Mouse (Mus musculus): Measurements from ENCODE around the gene Unc50. TPM values are rescaled to one million over a fixed set of nuclear protein-coding genes. Genes with fewer than 3 reads are reported as not detected.

Gene Unc50
- total RNA-seq, 1 experiment: 66.5 TPM

DNA sequence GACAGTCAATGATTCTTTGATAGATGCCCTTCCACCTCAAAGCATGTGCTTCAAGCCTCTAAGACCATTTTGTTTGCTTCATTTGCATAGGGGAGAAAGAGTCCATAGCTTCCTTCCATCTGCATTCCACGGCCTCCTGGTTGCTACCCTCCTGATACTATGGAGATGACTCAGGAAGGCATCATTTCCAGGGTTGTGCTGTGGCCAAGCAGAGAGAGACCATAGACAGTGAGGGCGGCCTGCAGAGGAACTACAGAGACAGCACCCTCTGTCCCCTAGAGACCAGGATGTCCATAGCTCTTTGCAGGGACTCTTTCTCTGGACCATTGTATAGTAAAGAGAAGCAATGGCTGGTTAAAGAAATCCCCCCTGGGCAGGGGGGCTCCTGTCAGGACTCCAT lies 24.8 kb upstream of the Unc50 start:
- DNase-seq (ENCODE audit: low read depth, low spot score): no peak
- in situ Hi-C loops (cut with MboI; ENCODE audit: low sequenced_read_pairs in 2 of 2, unreplicated experiment in 2 of 2): loop anchor here in 1 of 2 experiments (10.0 kb wide), 1 partner anchor 130 kb away; no protein-coding TSS in a partner anchor
- Histone ChIP-seq H3K9me3 (ENCODE audit: control insufficient read depth, insufficient read depth, low read depth, low read length) (no peaks in the 10 kb centered on the region), H3K4me1 (ENCODE audit: control insufficient read depth in 2 of 2, insufficient read depth in 2 of 2, low read length in 2 of 2, poor library complexity in 1 of 2) (peaks cover 0 to 4% of the 10 kb centered on the region in 2 experiments; a peak in 1 of 4 replicates), H3K36me3 (ENCODE audit: control insufficient read depth, insufficient read depth, low read length, poor library complexity, severe bottlenecking) (no peaks in the 10 kb centered on the region), H3K9ac (ENCODE audit: insufficient read depth, low read depth, low read length, poor library complexity, severe bottlenecking) (no peak overlapping the region), H3K27ac (ENCODE audit: insufficient read depth, low read depth, low read length, poor library complexity, severe bottlenecking) (no peak overlapping the region), H3K4me3 (ENCODE audit: insufficient read depth in 1 of 2, low read depth in 1 of 2, low read length in 2 of 2, poor library complexity in 1 of 2, severe bottlenecking in 1 of 2) (no peak overlapping the region)
- TF ChIP-seq MAFK (IDR thresholded peaks at IDR 0.05; ENCODE audit: insufficient read depth, low read depth, low read length) (no peak), ZNF384 (IDR thresholded peaks at IDR 0.05; ENCODE audit: low read depth, low read length) (no peak), HCFC1 (IDR thresholded peaks at IDR 0.05; ENCODE audit: borderline replicate concordance, insufficient read depth, low read length) (no peak), CHD2 (IDR thresholded peaks at IDR 0.05; ENCODE audit: low read depth, low read length) (no peak), ZC3H11A (IDR thresholded peaks at IDR 0.05; ENCODE audit: borderline replicate concordance, low read depth, low read length) (no peak)

DNA sequence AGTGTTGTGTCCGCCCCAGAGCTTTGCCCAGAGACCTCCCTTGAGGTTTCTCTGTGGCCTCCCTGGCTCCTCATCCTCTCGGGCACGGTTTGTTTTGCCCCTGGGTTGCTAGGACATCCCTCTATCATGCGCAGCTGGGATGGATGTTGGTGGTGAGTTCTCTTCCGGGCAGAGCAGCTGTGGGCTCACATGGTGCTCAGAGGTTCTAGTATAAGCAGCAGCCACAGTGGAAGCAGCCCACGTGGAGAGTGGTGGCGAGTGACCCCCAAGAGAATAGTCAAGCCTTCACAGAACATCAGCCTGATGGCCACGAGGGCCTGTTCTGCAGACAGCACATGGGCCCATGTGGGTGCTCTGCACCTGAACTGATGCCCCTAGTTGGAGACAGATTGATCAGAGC lies 22.7 kb upstream of the Unc50 start:
- in situ Hi-C loops (cut with MboI; ENCODE audit: low sequenced_read_pairs in 2 of 2, unreplicated experiment in 2 of 2): loop anchor here in 1 of 2 experiments (10.0 kb wide), 1 partner anchor 132 kb away; no protein-coding TSS in a partner anchor
- no peak for DNase-seq (ENCODE audit: low read depth, low spot score)
- Histone ChIP-seq H3K4me3 (ENCODE audit: insufficient read depth in 1 of 2, low read depth in 1 of 2, low read length in 2 of 2, poor library complexity in 1 of 2, severe bottlenecking in 1 of 2) (no peak overlapping the region), H3K9me3 (ENCODE audit: control insufficient read depth, insufficient read depth, low read depth, low read length) (no peaks in the 10 kb centered on the region), H3K27ac (ENCODE audit: insufficient read depth, low read depth, low read length, poor library complexity, severe bottlenecking) (no peak overlapping the region), H3K9ac (ENCODE audit: insufficient read depth, low read depth, low read length, poor library complexity, severe bottlenecking) (no peak overlapping the region), H3K36me3 (ENCODE audit: control insufficient read depth, insufficient read depth, low read length, poor library complexity, severe bottlenecking) (no peaks in the 10 kb centered on the region), H3K4me1 (ENCODE audit: control insufficient read depth in 2 of 2, insufficient read depth in 2 of 2, low read length in 2 of 2, poor library complexity in 1 of 2) (peaks cover 2% of the 10 kb centered on the region in 2 experiments; a peak in 2 of 4 replicates)
- no peak for TF ChIP-seq MAFK (IDR thresholded peaks at IDR 0.05; ENCODE audit: insufficient read depth, low read depth, low read length)
- TF ChIP-seq CHD2 (IDR thresholded peaks at IDR 0.05; ENCODE audit: low read depth, low read length): no peak
- TF ChIP-seq ZNF384 (IDR thresholded peaks at IDR 0.05; ENCODE audit: low read depth, low read length): no peak
- TF ChIP-seq ZC3H11A (IDR thresholded peaks at IDR 0.05; ENCODE audit: borderline replicate concordance, low read depth, low read length): no peak
- TF ChIP-seq HCFC1 (IDR thresholded peaks at IDR 0.05; ENCODE audit: borderline replicate concordance, insufficient read depth, low read length): no peak

DNA sequence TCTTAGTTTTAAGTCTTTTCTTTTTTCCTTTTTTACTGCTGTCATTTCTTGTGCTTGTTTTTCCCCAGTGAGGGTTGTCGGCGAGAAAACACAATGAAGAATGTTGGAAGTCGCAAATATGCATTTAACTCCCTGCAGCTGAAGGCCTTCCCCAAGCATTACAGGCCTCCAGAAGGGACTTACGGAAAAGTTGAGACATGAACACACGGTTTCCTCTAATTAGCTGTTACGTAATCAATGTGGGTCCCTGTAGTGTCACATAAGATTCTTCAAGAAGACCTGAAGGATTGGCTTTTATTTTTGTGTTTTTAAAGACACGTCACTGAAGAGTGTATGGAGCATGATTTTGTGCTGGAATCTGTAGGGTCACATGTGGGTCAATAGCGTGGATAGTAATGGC lies 21.9 kb upstream of the Unc50 start:
- in situ Hi-C loops (cut with MboI; ENCODE audit: low sequenced_read_pairs in 2 of 2, unreplicated experiment in 2 of 2): loop anchor here in 1 of 2 experiments (10.0 kb wide), 1 partner anchor 133 kb away; no protein-coding TSS in a partner anchor
- no peak overlapping the region for H3K27ac ChIP-seq (ENCODE audit: insufficient read depth, low read depth, low read length, poor library complexity, severe bottlenecking)
- no peaks in the 10 kb centered on the region for H3K36me3 ChIP-seq (ENCODE audit: control insufficient read depth, insufficient read depth, low read length, poor library complexity, severe bottlenecking)
- no peaks in the 10 kb centered on the region for H3K9me3 ChIP-seq (ENCODE audit: control insufficient read depth, insufficient read depth, low read depth, low read length)
- no peak for TF ChIP-seq HCFC1 (IDR thresholded peaks at IDR 0.05; ENCODE audit: borderline replicate concordance, insufficient read depth, low read length)
- TF ChIP-seq MAFK (IDR thresholded peaks at IDR 0.05; ENCODE audit: insufficient read depth, low read depth, low read length): no peak
- TF ChIP-seq ZNF384 (IDR thresholded peaks at IDR 0.05; ENCODE audit: low read depth, low read length): no peak
- TF ChIP-seq CHD2 (IDR thresholded peaks at IDR 0.05; ENCODE audit: low read depth, low read length): no peak
- no peak for TF ChIP-seq ZC3H11A (IDR thresholded peaks at IDR 0.05; ENCODE audit: borderline replicate concordance, low read depth, low read length)
- H3K4me1 ChIP-seq (ENCODE audit: control insufficient read depth in 2 of 2, insufficient read depth in 2 of 2, low read length in 2 of 2, poor library complexity in 1 of 2): peaks cover 2 to 3% of the 10 kb centered on the region in 2 experiments; a peak in 2 of 4 replicates
- H3K9ac ChIP-seq (ENCODE audit: insufficient read depth, low read depth, low read length, poor library complexity, severe bottlenecking): no peak overlapping the region
- DNase-seq (ENCODE audit: low read depth, low spot score): no peak
- no peak overlapping the region for H3K4me3 ChIP-seq (ENCODE audit: insufficient read depth in 1 of 2, low read depth in 1 of 2, low read length in 2 of 2, poor library complexity in 1 of 2, severe bottlenecking in 1 of 2)

DNA sequence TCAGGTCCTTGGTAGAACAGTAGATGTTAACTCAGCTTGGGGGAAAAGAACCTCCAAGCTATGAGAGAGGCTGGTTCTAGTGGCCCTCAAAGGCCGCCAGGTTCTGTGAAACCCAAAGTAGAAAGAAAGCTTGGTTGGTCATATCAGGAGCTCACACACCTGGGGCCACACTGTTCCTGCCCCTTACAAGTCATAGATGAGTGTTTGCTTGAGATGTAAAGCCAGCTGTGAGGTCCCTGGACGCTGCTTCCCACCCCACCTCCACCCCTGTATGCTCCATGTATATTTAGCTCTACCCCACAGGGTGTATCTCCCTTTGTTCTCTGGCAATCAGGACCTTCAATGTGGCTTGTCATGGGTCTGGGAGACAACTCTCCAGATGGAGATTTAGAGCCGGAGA lies 21.3 kb upstream of the Unc50 start:
- H3K36me3 ChIP-seq (ENCODE audit: control insufficient read depth, insufficient read depth, low read length, poor library complexity, severe bottlenecking): no peaks in the 10 kb centered on the region
- in situ Hi-C loops (cut with MboI; ENCODE audit: low sequenced_read_pairs in 2 of 2, unreplicated experiment in 2 of 2): loop anchor here in 1 of 2 experiments (10.0 kb wide), 1 partner anchor 134 kb away; no protein-coding TSS in a partner anchor
- TF ChIP-seq ZNF384 (IDR thresholded peaks at IDR 0.05; ENCODE audit: low read depth, low read length) (no peak), ZC3H11A (IDR thresholded peaks at IDR 0.05; ENCODE audit: borderline replicate concordance, low read depth, low read length) (no peak), HCFC1 (IDR thresholded peaks at IDR 0.05; ENCODE audit: borderline replicate concordance, insufficient read depth, low read length) (no peak), MAFK (IDR thresholded peaks at IDR 0.05; ENCODE audit: insufficient read depth, low read depth, low read length) (no peak), CHD2 (IDR thresholded peaks at IDR 0.05; ENCODE audit: low read depth, low read length) (no peak)
- no peak overlapping the region for H3K27ac ChIP-seq (ENCODE audit: insufficient read depth, low read depth, low read length, poor library complexity, severe bottlenecking)
- no peaks in the 10 kb centered on the region for H3K9me3 ChIP-seq (ENCODE audit: control insufficient read depth, insufficient read depth, low read depth, low read length)
- DNase-seq (ENCODE audit: low read depth, low spot score): no peak
- no peak overlapping the region for H3K9ac ChIP-seq (ENCODE audit: insufficient read depth, low read depth, low read length, poor library complexity, severe bottlenecking)
- H3K4me1 ChIP-seq (ENCODE audit: control insufficient read depth in 2 of 2, insufficient read depth in 2 of 2, low read length in 2 of 2, poor library complexity in 1 of 2): peaks cover 2 to 3% of the 10 kb centered on the region in 2 experiments; a peak in 2 of 4 replicates
- no peak overlapping the region for H3K4me3 ChIP-seq (ENCODE audit: insufficient read depth in 1 of 2, low read depth in 1 of 2, low read length in 2 of 2, poor library complexity in 1 of 2, severe bottlenecking in 1 of 2)

Data from ES-E14 (cell line).